Mouse (Mus musculus) T-cell, adult 66 days (primary cell): ENCODE data around the gene Tyrp1. TPM values are rescaled to one million over a fixed set of nuclear protein-coding genes. Genes with fewer than 3 reads are reported as not detected.

Experiments used
- total RNA-seq, 2 experiments: library from RNA; stranded (reverse); gene quantifications; 3 replicates in 1 of 2; 4 replicates in 1 of 2; pipeline ENCODE4 v1.2.4; 2023

Tyrp1 gene
- not detected for total RNA-seq

GRCm38 (mm10) chr4:80834050-80834449 is at the start of gene Tyrp1:
Tyrp1 (plus strand) TSS chr4:80834123.

Other genes with a start within 250 kb of the Tyrp1 start
- not detected for gene Lurap1l, start 76.5 kb downstream of the Tyrp1 start, total RNA-seq